Mouse (Mus musculus) forebrain, embryonic 14.5 days (tissue): ENCODE data around the gene Sppl2a. TPM values are rescaled to one million over a fixed set of nuclear protein-coding genes. Genes with fewer than 3 reads are reported as not detected.
A peak's percentile ranks its signal among the peaks of the same experiment; 100 is the strongest.
"Not testable (repeated sequence)": the region's sequence is repeated elsewhere in the genome, so short reads cannot be mapped to it uniquely, and the experiment has no call there.

Experiments
- ATAC-seq: fragments of 200-750 bp; cut with Nextera tagmentation; 2 replicates; pipeline ENCODE4 v1.8.0; 2017; ENCODE audit warnings: mild to moderate bottlenecking, moderate library complexity
- DNase-seq: peaks from one replicate; pipeline ENCODE4 v3.0.0-alpha.2; 2015; ENCODE audit warnings: low spot score
- H3K27ac ChIP-seq: fragments of 300-500 bp; sonication (generic); 2 replicates; pipeline ENCODE4 v1.5.1; 2014; ENCODE audit warnings: low read depth, mild to moderate bottlenecking, control low read depth, low read length, moderate library complexity
- H3K27me3 ChIP-seq: fragments of 300-500 bp; sonication (generic); replicated peaks from 2 replicates; pipeline ENCODE4 v1.6.1; 2014; ENCODE audit warnings: low read length, control low read depth, mixed read lengths; ENCODE audit not compliant: control insufficient read depth, insufficient read depth
- H3K36me3 ChIP-seq: fragments of 300-500 bp; sonication (generic); 2 replicates; pipeline ENCODE4 v1.6.1; 2014; ENCODE audit warnings: low read length, control low read depth; ENCODE audit not compliant: control insufficient read depth, insufficient read depth
- H3K4me1 ChIP-seq: fragments of 300-500 bp; sonication (generic); 2 replicates; pipeline ENCODE4 v1.6.1; 2014; ENCODE audit warnings: antibody characterized with exemption, low read length, control low read depth; ENCODE audit not compliant: control insufficient read depth, insufficient read depth
- H3K4me2 ChIP-seq: fragments of 300-500 bp; sonication (generic); 2 replicates; pipeline ENCODE4 v1.6.1; 2014; ENCODE audit warnings: mild to moderate bottlenecking, control low read depth, low read length
- H3K4me3 ChIP-seq: fragments of 300-500 bp; sonication (generic); 2 replicates; pipeline ENCODE4 v1.5.1; 2014; ENCODE audit warnings: low read depth, low read length, control low read depth
- H3K9ac ChIP-seq: fragments of 300-500 bp; sonication (generic); 2 replicates; pipeline ENCODE4 v1.6.1; 2014; ENCODE audit warnings: mild to moderate bottlenecking, low read length, control low read depth, moderate library complexity
- H3K9me3 ChIP-seq: fragments of 300-500 bp; sonication (generic); replicated peaks from 2 replicates; pipeline ENCODE4 v1.6.1; 2016; ENCODE audit warnings: low read length, control low read depth, mixed read lengths; ENCODE audit not compliant: control insufficient read depth
- WGBS: fragments of 180-500 bp; shearing (Covaris S2); extraction: QIAGEN DNeasy Blood & Tissue Kit; methylation state at CpG from one replicate; pipeline ENCODE4 v1.1.7; 2014; 5-methylcytosine and 5-hydroxymethylcytosine counted together
- polyA plus RNA-seq: library from polyadenylated mRNA; unstranded; fragments of >200 nt; fragmentation: Nextera tagmentation; extraction: Ambion mirVana; gene quantifications from 2 replicates; pipeline ENCODE4 v1.2.1, GENCODE M21; 2014

Sppl2a gene
- polyA plus RNA-seq: 54.5 and 59.9 TPM in 2 replicates

DNA sequence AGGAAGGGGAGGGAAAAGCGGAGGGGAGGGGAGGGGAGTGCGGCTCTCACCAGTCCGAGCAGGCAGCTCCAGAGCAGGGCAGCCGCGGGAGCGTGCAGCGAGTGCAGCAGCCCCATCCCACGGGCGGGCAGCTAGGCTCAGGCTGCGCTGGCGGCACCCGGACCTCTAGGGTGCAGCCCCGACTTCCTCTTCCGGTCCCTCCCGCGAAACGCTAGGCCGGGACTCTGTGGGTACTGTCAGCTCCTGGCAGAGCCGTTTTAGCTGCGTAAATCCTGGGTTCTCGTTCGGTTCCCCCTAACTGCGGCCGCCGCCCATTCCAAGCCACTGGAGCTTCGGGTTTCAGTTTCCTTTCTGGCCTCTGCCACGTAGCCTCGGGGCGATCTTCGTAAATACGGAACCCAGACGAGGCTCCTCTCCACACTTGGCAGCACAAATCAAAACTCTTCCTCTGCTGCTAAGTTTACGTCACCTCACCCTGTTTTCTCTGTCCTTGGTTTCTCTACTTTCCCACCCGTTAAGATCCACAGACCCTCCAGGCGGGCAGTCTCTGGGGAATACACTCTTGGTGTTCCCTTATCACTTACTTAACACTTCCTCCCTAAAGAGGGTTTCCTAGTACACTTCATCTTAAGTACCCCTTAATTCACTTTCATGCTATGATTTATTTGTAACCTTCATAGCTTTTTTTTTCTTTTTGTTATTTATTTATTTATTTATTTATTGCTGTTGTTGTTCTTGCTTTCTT, at the start of gene Sppl2a:
TSS of gene Sppl2a (minus strand) at position 339 of the 745 bp plus-strand sequence.
- H3K4me2 ChIP-seq: peak within 1 kb of the TSS; percentile 71
- WGBS: under 1% methylated on average over 28 of the region's 35 CpGs
- H3K4me1 ChIP-seq: peaks cover 6% of the 10 kb centered on the region; the same call in 1 of the 2 replicates
- ATAC-seq (peak; percentile 100), DNase-seq (peak; percentile 95)
- H3K4me3 ChIP-seq: peak within 1 kb of the TSS; percentile 62
- peak within 1 kb of the TSS; percentile 95 for H3K27ac ChIP-seq
- H3K27me3 ChIP-seq: no peaks in the 10 kb centered on the region
- H3K9ac ChIP-seq: peak within 1 kb of the TSS; percentile 86
- no peaks in the 10 kb centered on the region for H3K9me3 ChIP-seq
- no peaks in the 10 kb centered on the region for H3K36me3 ChIP-seq

DNA sequence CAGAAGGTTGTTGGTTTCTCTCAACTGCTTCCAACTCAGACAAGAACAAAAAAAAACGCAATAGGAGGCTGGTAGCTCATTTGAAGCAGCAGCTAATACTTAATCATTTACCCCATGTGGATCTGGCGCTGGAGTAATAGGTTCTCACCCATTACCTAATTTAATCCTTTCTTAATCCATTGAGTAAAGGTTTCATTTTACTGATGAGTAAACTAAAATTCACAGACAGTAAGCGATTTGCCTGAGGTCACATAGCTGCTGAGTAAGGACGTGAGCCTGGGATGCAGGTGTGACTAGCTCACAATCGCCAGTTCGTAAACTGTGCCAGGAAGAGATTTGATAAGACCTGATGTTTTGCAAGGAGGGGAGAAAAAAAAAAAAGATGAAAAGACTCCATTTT, 44.4 kb upstream of the Sppl2a start:
- Histone ChIP-seq H3K27me3 (no peaks in the 10 kb centered on the region), H3K9ac (no peak overlapping the region), H3K4me3 (no peak overlapping the region), H3K9me3 (no peaks in the 10 kb centered on the region), H3K27ac (no peak overlapping the region), H3K4me2 (no peak overlapping the region), H3K4me1 (no peaks in the 10 kb centered on the region), H3K36me3 (no peaks in the 10 kb centered on the region)
- ATAC-seq (no peak), DNase-seq (no peak)
- WGBS: 57% methylated on average over 6 of the region's 6 CpGs

DNA sequence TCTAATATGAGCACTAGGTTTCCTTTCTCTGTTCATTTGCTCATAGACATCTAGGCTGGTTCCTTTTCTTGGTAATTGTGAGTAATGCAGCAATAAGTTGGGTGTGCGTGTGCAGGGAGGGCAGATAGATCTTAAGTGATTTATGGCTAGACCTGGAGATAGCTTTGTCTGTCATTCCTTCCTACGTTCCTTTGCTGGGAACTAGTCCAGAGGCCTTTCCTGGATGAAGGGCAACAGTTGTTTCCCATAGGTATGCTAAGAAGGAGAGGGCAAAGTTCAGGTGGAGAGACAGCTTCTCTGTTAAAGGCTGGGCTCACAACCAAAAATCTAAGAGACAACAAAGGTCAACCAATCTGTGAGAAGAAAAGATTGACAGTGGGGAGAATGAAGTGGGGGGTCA, 28.7 kb upstream of the Sppl2a start:
- no peaks in the 10 kb centered on the region for H3K36me3 ChIP-seq

DNA sequence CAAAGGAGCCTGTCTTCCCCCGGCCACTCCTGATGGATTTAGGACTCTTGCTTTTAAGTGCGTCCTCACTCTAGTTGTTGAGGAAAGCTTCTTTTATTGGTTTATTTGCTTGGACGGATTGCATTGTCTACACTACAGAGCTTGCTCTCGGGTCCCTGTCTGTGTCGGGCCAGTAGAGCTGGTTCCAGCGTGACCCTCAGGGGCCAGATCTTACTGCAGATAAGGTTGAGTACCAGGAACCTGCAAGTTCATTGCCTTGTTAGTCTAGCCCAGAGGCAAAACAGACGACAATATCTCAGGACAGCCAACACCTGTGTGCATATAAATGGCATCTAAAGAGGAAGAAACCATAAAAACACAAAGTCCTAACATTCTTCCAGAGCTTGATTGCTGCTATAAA, 22.6 kb upstream of the Sppl2a start:
- Histone ChIP-seq H3K4me3 (no peak overlapping the region), H3K27me3 (no peaks in the 10 kb centered on the region), H3K27ac (no peak overlapping the region), H3K4me1 (no peaks in the 10 kb centered on the region), H3K36me3 (no peaks in the 10 kb centered on the region), H3K9me3 (no peaks in the 10 kb centered on the region), H3K9ac (no peak overlapping the region), H3K4me2 (no peak overlapping the region)
- 77% methylated on average over 7 of the region's 7 CpGs for WGBS
- ATAC-seq (no peak), DNase-seq (no peak)

More for the DNA sequence above, 28.7 kb upstream of the Sppl2a start:
- H3K27ac ChIP-seq: no peak overlapping the region
- H3K4me1 ChIP-seq: no peaks in the 10 kb centered on the region
- no peaks in the 10 kb centered on the region for H3K27me3 ChIP-seq
- no peak for ATAC-seq
- 68% methylated on average over 2 of the region's 2 CpGs for WGBS
- H3K9me3 ChIP-seq: no peaks in the 10 kb centered on the region
- H3K4me2 ChIP-seq: no peak overlapping the region
- no peak for DNase-seq
- no peak overlapping the region for H3K9ac ChIP-seq
- no peak overlapping the region for H3K4me3 ChIP-seq

DNA sequence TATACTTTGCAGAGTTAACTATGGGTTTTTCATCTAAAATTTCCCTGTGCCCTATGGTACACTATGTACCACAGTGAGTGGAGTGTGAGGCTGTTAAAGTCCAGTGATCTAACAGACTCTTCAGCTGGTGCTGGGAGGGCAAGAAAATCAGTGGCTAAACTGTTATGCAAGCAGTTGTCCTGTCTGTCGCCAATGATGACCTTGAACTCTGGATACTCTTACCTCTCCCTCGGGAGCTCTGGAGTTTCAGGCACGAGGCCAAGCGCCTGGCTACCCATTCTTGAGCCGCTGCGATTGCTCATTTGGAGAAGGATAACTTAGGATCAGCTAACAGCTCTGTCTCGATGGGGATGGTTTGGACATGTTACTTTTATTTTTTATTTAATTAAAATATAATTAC, 18.1 kb upstream of the Sppl2a start:
- H3K4me2 ChIP-seq: no peak overlapping the region
- no peaks in the 10 kb centered on the region for H3K36me3 ChIP-seq
- ATAC-seq (no peak), DNase-seq (no peak)
- H3K9ac ChIP-seq: no peak overlapping the region
- no peak overlapping the region for H3K4me3 ChIP-seq
- H3K4me1 ChIP-seq: no peaks in the 10 kb centered on the region
- no peak overlapping the region for H3K27ac ChIP-seq
- 79% methylated on average over 7 of the region's 7 CpGs for WGBS
- H3K9me3 ChIP-seq: no peaks in the 10 kb centered on the region
- H3K27me3 ChIP-seq: no peaks in the 10 kb centered on the region

DNA sequence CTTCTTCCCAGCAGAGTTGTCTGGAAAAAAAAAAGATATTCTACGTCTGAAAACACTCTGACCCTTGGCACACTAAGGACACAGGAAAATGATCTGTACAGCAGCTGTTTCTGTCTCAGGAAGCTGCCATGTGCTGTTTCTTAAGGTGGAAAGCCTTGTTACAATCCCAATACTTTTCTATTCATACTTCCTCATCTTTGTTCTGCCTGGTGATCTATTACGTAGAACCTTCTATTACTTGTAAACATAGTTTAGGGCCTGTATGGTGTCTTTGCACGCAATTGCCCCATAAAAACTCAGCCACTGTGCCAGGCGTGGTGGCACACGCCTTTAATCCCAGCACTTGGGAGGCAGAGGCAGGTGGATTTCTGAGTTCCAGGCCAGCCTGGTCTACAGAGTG, 17.4 kb upstream of the Sppl2a start:
- no peaks in the 10 kb centered on the region for H3K27me3 ChIP-seq
- no peak overlapping the region for H3K27ac ChIP-seq
- H3K4me1 ChIP-seq: no peaks in the 10 kb centered on the region
- DNase-seq: no peak
- H3K9me3 ChIP-seq: no peaks in the 10 kb centered on the region
- H3K4me2 ChIP-seq: no peak overlapping the region
- no peaks in the 10 kb centered on the region for H3K36me3 ChIP-seq
- H3K4me3 ChIP-seq: no peak overlapping the region
- WGBS: 82% methylated on average over 5 of the region's 5 CpGs
- no peak for ATAC-seq
- no peak overlapping the region for H3K9ac ChIP-seq

DNA sequence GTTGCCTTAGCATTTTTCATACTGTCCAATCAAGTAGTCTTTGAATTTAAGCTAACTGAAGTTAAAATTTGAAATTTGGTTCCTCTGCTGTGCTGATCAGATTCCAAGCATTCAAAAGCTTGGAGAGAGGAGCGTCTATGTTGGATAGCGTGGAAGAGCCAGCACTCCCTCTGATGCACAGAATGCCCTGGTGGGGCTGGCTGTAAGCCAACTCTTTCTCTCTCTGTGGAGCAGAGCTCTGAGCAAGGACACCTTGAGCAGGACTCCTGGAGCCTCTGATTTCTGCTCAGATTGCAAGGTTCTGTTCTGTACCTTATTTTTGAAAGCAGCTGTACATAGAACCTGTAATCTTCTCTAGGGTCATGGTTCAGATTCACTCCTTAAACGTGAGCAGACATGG, 16.8 kb upstream of the Sppl2a start:
- Histone ChIP-seq H3K27ac (no peak overlapping the region), H3K27me3 (no peaks in the 10 kb centered on the region), H3K36me3 (no peaks in the 10 kb centered on the region), H3K4me3 (no peak overlapping the region), H3K9ac (no peak overlapping the region), H3K4me2 (no peak overlapping the region), H3K9me3 (no peaks in the 10 kb centered on the region), H3K4me1 (no peaks in the 10 kb centered on the region)
- no peak for ATAC-seq
- 53% methylated on average over 3 of the region's 3 CpGs for WGBS
- peak; percentile 39 for DNase-seq

DNA sequence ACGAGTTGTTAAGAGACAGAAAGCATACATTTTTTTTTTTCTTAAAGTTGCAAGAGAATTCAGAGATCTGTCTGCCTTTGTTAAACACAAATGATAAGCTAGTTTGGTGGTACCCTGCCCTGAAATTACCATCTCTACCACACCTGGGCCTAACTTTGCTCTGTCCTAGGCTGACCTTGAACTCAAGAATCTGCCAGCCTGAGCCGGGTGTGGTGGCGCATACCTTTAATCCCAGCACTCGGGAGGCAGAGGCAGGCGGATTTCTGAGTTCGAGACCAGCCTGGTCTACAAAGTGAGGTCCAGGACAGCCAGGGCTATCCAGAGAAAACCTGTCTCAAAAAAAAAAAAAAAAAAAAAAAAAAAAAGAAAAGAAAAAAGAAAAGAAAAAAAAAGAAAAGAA, 16.3 kb upstream of the Sppl2a start:
- H3K4me2 ChIP-seq, ATAC-seq, H3K9ac ChIP-seq, H3K27ac ChIP-seq, H3K36me3 ChIP-seq, H3K27me3 ChIP-seq, DNase-seq, H3K4me1 ChIP-seq, H3K4me3 ChIP-seq, H3K9me3 ChIP-seq: not testable (repeated sequence)
- 82% methylated on average over 6 of the region's 6 CpGs for WGBS

DNA sequence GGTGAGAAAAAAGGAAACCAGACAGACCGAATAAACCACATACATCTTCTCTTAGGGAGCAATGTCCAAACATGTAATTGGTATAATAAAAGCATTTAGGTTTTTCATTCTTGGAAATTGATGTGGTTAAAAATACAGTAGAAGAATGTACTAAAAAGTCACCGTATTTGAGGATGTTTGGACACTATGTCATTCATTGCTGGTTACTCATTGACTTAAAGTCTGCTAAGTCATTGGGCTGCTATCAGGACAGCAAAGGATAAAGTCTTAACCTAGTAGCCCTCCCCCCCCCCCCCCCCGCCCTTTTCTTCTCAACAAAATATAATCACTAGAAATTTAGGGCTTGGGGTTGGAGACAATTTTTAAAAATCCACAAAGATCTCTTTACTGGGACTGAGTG, 15.2 kb upstream of the Sppl2a start:
- DNase-seq: no peak
- Histone ChIP-seq H3K4me3 (no peak overlapping the region), H3K9ac (no peak overlapping the region), H3K36me3 (no peaks in the 10 kb centered on the region), H3K27me3 (no peaks in the 10 kb centered on the region), H3K4me1 (no peaks in the 10 kb centered on the region), H3K4me2 (no peak overlapping the region), H3K9me3 (no peaks in the 10 kb centered on the region), H3K27ac (no peak overlapping the region)
- WGBS: 72% methylated on average over 3 of the region's 3 CpGs
- no peak for ATAC-seq
